ENCODE assay signal across 17 mouse cellular contexts in genomic region chr19:17800798-17801197, GRCm38 (mm10). TPM values are rescaled to one million over a fixed set of nuclear protein-coding genes. Genes with fewer than 3 reads are reported as not detected.
"Had no signal": no experiment of that assay in that cellular context is flagged by ENCODE, and none has a peak within 500 bp of the region (broad histone marks: within the 10 kb centered on the region; RNA-seq: fewer than 3 reads in every experiment).

No protein-coding gene starts in this region.

- DNase-seq: kidney, adult 8-10 months; kidney, postnatal 25 days; liver; liver, embryonic 13.5 days; liver, postnatal 0 days; lung, postnatal 36 days; midbrain, embryonic 14.5 days; right cerebral cortex, postnatal 14 days; thymus, adult 18-20 months; thymus, postnatal 14 days had no signal

- H3K36me3 ChIP-seq: limb, embryonic 12.5 days; liver, embryonic 13.5 days; neural tube, embryonic 12.5 days had no signal

- H3K4me3 ChIP-seq: limb, embryonic 12.5 days; liver, embryonic 13.5 days; neural tube, embryonic 12.5 days had no signal

- ATAC-seq: hindbrain, embryonic 16.5 days; inflammation-experienced regulatory T-cells, adult 6 months; liver, postnatal 0 days had no signal

- H3K9ac ChIP-seq: limb, embryonic 12.5 days; liver, embryonic 13.5 days; liver, postnatal 0 days; neural tube, embryonic 12.5 days had no signal

- H3K9me3 ChIP-seq: limb, embryonic 12.5 days; liver, embryonic 13.5 days; neural tube, embryonic 12.5 days had no signal

- H3K27me3 ChIP-seq: limb, embryonic 12.5 days; liver, embryonic 13.5 days; neural tube, embryonic 12.5 days had no signal

- H3K4me2 ChIP-seq: limb, embryonic 12.5 days; liver, embryonic 13.5 days; neural tube, embryonic 12.5 days had no signal

- H3K4me1 ChIP-seq: limb, embryonic 12.5 days; liver, embryonic 13.5 days; neural tube, embryonic 12.5 days had no signal

- H3K27ac ChIP-seq: limb, embryonic 12.5 days; liver, embryonic 13.5 days; neural tube, embryonic 12.5 days had no signal

RNA-seq across cellular contexts. Expression of gene Pcsk5, which starts 36.6 kb away (rescaled TPM):
- total RNA-seq: megakaryocyte progenitor cell, adult 5-6 weeks; monocyte, adult 5-6 weeks; neutrophil, adult 5-6 weeks had no signal
- polyA plus RNA-seq: inflammation-experienced regulatory T-cells, adult 6 months had no signal
